Mouse (Mus musculus) spleen, adult 2 months (tissue): ENCODE results near the gene Crisp3.
"Not testable (repeated sequence)": the region's sequence is repeated elsewhere in the genome, so short reads cannot be mapped to it uniquely, and the experiment has no call there.

Experiments
- CTCF ChIP-seq: fragments of 200-500 bp; IDR thresholded peaks from 2 replicates; pipeline ENCODE4 v1.5.1; 2011; ENCODE audit warnings: mild to moderate bottlenecking, inconsistent platforms; ENCODE audit not compliant: insufficient read depth, insufficient read length, insufficient replicate concordance; ENCODE audit errors: extremely low read depth
- POLR2A ChIP-seq: fragments of 200-500 bp; IDR thresholded peaks from 2 replicates; pipeline ENCODE4 v1.6.1; 2011; ENCODE audit warnings: low read depth, low read length, inconsistent platforms

DNA sequence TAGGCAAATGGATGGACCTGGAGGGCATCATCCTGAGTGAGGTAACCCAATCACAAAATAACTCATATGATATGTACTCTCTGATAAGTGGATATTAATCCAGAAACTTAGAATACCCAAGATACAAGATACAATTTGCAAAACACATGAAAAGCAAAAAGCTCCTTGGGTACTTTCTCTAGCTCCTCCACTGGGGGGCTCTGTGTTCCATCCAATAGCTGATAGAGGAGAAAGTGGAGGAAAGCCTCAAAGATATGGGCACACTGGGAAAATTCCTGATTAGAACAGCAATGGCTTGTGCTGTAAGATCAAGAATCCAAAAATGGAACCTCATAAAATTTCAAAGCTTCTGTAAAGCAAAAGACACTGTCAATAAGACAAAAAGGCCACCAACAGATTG is 40.3 kb downstream of the Crisp3 start:
- not testable (repeated sequence) for TF ChIP-seq POLR2A, CTCF
